Mouse (Mus musculus) midbrain, embryonic 15.5 days (tissue): ENCODE results near the gene Spag9. TPM values are rescaled to one million over a fixed set of nuclear protein-coding genes. Genes with fewer than 3 reads are reported as not detected.

Experiments used
- ATAC-seq: fragments of 200-750 bp; cut with Nextera tagmentation; replicated peaks from 2 replicates; pipeline ENCODE4 v1.8.0; 2017; ENCODE audit warnings: moderate TSS enrichment
- H3K27ac ChIP-seq: fragments of 300-500 bp; sonication (generic); 2 replicates; pipeline ENCODE4 v1.5.1; 2015; ENCODE audit warnings: mild to moderate bottlenecking, inconsistent platforms
- H3K27me3 ChIP-seq: fragments of 300-500 bp; sonication (generic); replicated peaks from 2 replicates; pipeline ENCODE4 v1.6.1; 2015; ENCODE audit warnings: inconsistent platforms
- H3K36me3 ChIP-seq: fragments of 300-500 bp; sonication (generic); replicated peaks from 2 replicates; pipeline ENCODE4 v1.6.1; 2015; ENCODE audit warnings: inconsistent platforms
- H3K4me1 ChIP-seq: fragments of 300-500 bp; sonication (generic); 2 replicates; pipeline ENCODE4 v1.6.1; 2015; ENCODE audit warnings: inconsistent platforms
- H3K4me2 ChIP-seq: fragments of 300-500 bp; sonication (generic); 2 replicates; pipeline ENCODE4 v1.6.1; 2015; ENCODE audit warnings: inconsistent platforms, mild to moderate bottlenecking, moderate library complexity
- H3K4me3 ChIP-seq: fragments of 300-500 bp; sonication (generic); 2 replicates; pipeline ENCODE4 v1.5.1; 2015; ENCODE audit warnings: mild to moderate bottlenecking, inconsistent platforms
- H3K9ac ChIP-seq: fragments of 300-500 bp; sonication (generic); 2 replicates; pipeline ENCODE4 v1.6.1; 2015; ENCODE audit warnings: mild to moderate bottlenecking, inconsistent platforms
- H3K9me3 ChIP-seq: fragments of 300-500 bp; sonication (generic); 2 replicates; pipeline ENCODE4 v1.6.1; 2016; ENCODE audit warnings: inconsistent platforms
- WGBS: fragments of 180-500 bp; shearing (Covaris S2); methylation state at CpG from one replicate; pipeline ENCODE4 v1.1.7; 2015; ENCODE audit warnings: mixed read lengths; 5-methylcytosine and 5-hydroxymethylcytosine counted together
- polyA plus RNA-seq: library from polyadenylated mRNA; unstranded; fragments of >200 nt; fragmentation: Nextera tagmentation; extraction: Ambion mirVana; gene quantifications from 2 replicates; pipeline ENCODE4 v1.2.1, GENCODE M21; 2015

Gene Spag9
- polyA plus RNA-seq, 1 experiment from 2014 or later: 88.9 TPM

DNA sequence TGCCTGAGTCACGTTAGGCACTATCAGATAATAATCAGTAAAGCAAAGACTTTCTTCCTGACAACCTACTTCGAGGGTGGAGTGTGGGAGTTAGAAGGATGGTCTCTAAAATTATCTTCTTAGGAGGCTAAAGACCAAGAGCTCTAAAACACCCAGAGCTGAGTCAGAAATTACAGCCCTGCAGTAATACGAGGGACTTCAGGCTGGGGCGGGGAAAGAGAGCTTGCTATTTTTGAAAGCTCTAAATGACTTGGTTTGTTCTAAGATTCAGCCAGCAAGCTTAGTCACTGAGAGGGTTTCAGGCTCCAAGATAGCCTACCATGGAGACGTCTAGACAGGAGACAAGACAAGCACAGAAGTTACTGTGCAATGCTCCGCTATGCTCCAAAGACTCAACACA is 30.5 kb upstream of the Spag9 start:
- Histone ChIP-seq H3K4me3 (no peak overlapping the region), H3K9me3 (no peaks in the 10 kb centered on the region), H3K4me2 (no peak overlapping the region), H3K4me1 (peaks cover 23% of the 10 kb centered on the region), H3K36me3 (peaks cover 45% of the 10 kb centered on the region), H3K27ac (no peak overlapping the region), H3K27me3 (no peaks in the 10 kb centered on the region), H3K9ac (no peak overlapping the region)
- 95% methylated on average over 6 of the region's 6 CpGs for WGBS
- ATAC-seq: no peak

DNA sequence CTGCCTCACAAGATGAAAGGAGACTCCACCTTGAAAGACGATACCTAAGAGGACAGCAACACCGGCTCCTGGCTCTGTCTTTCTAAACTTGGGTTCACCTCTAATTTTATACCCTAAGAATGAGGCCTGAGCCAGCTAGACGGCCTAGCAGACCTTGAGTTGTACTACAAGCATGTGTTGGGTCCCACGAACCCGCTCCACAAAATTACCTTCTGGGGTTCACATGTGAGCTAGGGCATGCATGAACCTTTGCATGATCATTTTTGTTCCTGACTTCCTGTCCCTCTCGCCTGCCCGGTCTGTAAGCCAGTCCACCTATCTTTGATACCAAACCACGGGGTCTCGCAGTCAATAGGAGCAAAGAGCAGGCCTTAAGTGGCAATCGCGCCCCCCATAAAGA is 28.5 kb upstream of the Spag9 start:
- 4% methylated on average over 11 of the region's 11 CpGs for WGBS

GRCm38 (mm10) chr11:93968005-93968847 is 27.7 kb upstream of the Spag9 start, which contains the start of the genes Gm20390 and Nme1:
Gene Gm20390, minus strand, starts transcription at chr11:93968293.
Gene Nme1, minus strand, starts transcription at chr11:93968521.
- peaks cover 20% of the 10 kb centered on the region for H3K36me3 ChIP-seq
- peak within 1 kb of the TSS; percentile 62 for H3K9ac ChIP-seq
- H3K4me1 ChIP-seq: peaks cover 23% of the 10 kb centered on the region
- ATAC-seq: peak; percentile 96
- peak within 1 kb of the TSS; percentile 61 for H3K4me3 ChIP-seq
- no peaks in the 10 kb centered on the region for H3K27me3 ChIP-seq
- H3K27ac ChIP-seq: peak within 1 kb of the TSS; percentile 82
- WGBS: under 1% methylated on average over 40 of the region's 40 CpGs
- H3K9me3 ChIP-seq: no peaks in the 10 kb centered on the region
- H3K4me2 ChIP-seq: peak within 1 kb of the TSS; percentile 69

More for the DNA sequence above, 28.5 kb upstream of the Spag9 start:
- H3K4me1 ChIP-seq: peaks cover 23% of the 10 kb centered on the region
- peak; percentile 4; the same call in 1 of the 2 replicates for ATAC-seq
- peak overlapping the region; percentile 69 for H3K4me2 ChIP-seq
- H3K27me3 ChIP-seq: no peaks in the 10 kb centered on the region
- H3K9me3 ChIP-seq: no peaks in the 10 kb centered on the region
- H3K27ac ChIP-seq: peak overlapping the region; percentile 82
- H3K9ac ChIP-seq: peak overlapping the region; percentile 62
- peak overlapping the region; percentile 61 for H3K4me3 ChIP-seq
- peaks cover 28% of the 10 kb centered on the region for H3K36me3 ChIP-seq

- Histone ChIP-seq H3K4me1 (peaks cover 23% of the 10 kb centered on the region), H3K9ac (peak overlapping the region; percentile 5; the same call in 1 of the 2 replicates), H3K27me3 (no peaks in the 10 kb centered on the region), H3K27ac (peak overlapping the region; percentile 71), H3K4me3 (peak overlapping the region; percentile 61), H3K4me2 (peak overlapping the region; percentile 39), H3K36me3 (peaks cover 15% of the 10 kb centered on the region), H3K9me3 (no peaks in the 10 kb centered on the region)
- 44% methylated on average over 6 of the region's 6 CpGs for WGBS
- peak; percentile 24; the same call in 1 of the 2 replicates for ATAC-seq
Measured at GRCm38 (mm10) chr11:93968848-93969128, 27.1 kb upstream of the Spag9 start.

DNA sequence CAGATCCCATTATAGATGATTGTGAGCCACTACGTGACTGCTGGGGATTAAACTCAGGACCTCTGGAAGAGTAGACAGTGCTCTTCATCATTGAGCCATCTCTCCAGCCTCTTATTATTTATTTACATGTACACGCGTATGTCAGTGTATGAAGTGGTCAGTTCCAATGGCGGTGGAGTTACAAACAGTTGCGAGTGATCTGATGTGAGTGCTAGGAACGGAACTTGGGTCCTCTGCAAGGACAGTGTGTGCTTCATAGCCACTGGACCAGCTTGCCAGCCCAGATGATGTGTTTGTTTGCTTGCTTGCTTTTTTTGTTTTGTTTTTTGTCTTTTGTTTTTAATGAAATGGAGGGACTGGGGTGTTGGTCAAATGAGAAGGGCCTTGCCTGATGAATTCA is 26.7 kb upstream of the Spag9 start:
- WGBS: 93% methylated on average over 6 of the region's 6 CpGs
- no peak overlapping the region for H3K4me2 ChIP-seq
- no peaks in the 10 kb centered on the region for H3K9me3 ChIP-seq
- H3K9ac ChIP-seq: 0 out of 2 replicates have a peak overlapping the region, but pooled peaks have one; percentile 5
- no peaks in the 10 kb centered on the region for H3K27me3 ChIP-seq
- H3K4me1 ChIP-seq: peaks cover 21% of the 10 kb centered on the region
- no peak overlapping the region for H3K4me3 ChIP-seq
- 0 out of 2 replicates have a peak overlapping the region, but pooled peaks have one; percentile 71 for H3K27ac ChIP-seq
- H3K36me3 ChIP-seq: peaks cover 11% of the 10 kb centered on the region
- ATAC-seq: no peak

GRCm38 (mm10) chr11:93969799-93970198 is 26.1 kb upstream of the Spag9 start:
- Histone ChIP-seq H3K9me3 (no peaks in the 10 kb centered on the region), H3K27ac (no peak overlapping the region), H3K4me2 (no peak overlapping the region), H3K9ac (no peak overlapping the region), H3K4me3 (no peak overlapping the region), H3K4me1 (peaks cover 20% of the 10 kb centered on the region), H3K36me3 (peaks cover 5% of the 10 kb centered on the region), H3K27me3 (no peaks in the 10 kb centered on the region)
- WGBS: 58% methylated on average over 1 of the region's 1 CpGs
- no peak for ATAC-seq

DNA sequence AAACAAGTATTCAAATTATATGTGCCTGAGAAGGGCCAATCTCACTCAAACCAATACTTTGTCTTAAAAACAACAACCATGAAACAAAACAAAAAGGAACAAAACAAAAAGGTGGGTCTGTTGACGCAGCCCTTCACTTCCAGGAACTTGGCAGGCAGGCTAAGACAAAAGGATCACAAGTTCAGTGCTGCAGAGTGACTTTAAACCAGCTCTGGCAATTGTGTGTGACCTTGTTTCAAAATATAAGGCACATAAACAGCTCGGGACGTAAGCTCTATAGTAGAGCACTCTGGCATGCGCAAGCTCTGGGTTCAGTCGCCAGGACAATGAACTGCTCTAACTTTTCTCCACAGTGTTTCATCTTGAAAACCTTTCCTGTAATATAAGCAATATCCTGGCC is 22.9 kb upstream of the Spag9 start:
- no peak overlapping the region for H3K27ac ChIP-seq
- no peak overlapping the region for H3K9ac ChIP-seq
- H3K27me3 ChIP-seq: no peaks in the 10 kb centered on the region
- no peak overlapping the region for H3K4me3 ChIP-seq
- peaks cover 10% of the 10 kb centered on the region for H3K4me1 ChIP-seq
- H3K4me2 ChIP-seq: no peak overlapping the region
- 90% methylated on average over 5 of the region's 5 CpGs for WGBS
- no peaks in the 10 kb centered on the region for H3K9me3 ChIP-seq
- no peaks in the 10 kb centered on the region for H3K36me3 ChIP-seq
- ATAC-seq: no peak

GRCm38 (mm10) chr11:93979502-93980049 is 16.3 kb upstream of the Spag9 start:
- no peaks in the 10 kb centered on the region for H3K4me1 ChIP-seq
- WGBS: 68% methylated on average over 6 of the region's 6 CpGs
- no peak overlapping the region for H3K4me2 ChIP-seq
- no peaks in the 10 kb centered on the region for H3K9me3 ChIP-seq
- no peaks in the 10 kb centered on the region for H3K27me3 ChIP-seq
- no peak overlapping the region for H3K9ac ChIP-seq
- no peak overlapping the region for H3K27ac ChIP-seq
- no peak overlapping the region for H3K4me3 ChIP-seq
- H3K36me3 ChIP-seq: no peaks in the 10 kb centered on the region
- ATAC-seq: no peak

- no peaks in the 10 kb centered on the region for H3K4me1 ChIP-seq
- H3K4me2 ChIP-seq: no peak overlapping the region
- H3K36me3 ChIP-seq: no peaks in the 10 kb centered on the region
- no peak for ATAC-seq
- H3K9ac ChIP-seq: no peak overlapping the region
- no peak overlapping the region for H3K27ac ChIP-seq
- no peaks in the 10 kb centered on the region for H3K27me3 ChIP-seq
- WGBS: 93% methylated on average over 3 of the region's 3 CpGs
- H3K4me3 ChIP-seq: no peak overlapping the region
- no peaks in the 10 kb centered on the region for H3K9me3 ChIP-seq
Measured at GRCm38 (mm10) chr11:93984619-93985018, 11.3 kb upstream of the Spag9 start.

DNA sequence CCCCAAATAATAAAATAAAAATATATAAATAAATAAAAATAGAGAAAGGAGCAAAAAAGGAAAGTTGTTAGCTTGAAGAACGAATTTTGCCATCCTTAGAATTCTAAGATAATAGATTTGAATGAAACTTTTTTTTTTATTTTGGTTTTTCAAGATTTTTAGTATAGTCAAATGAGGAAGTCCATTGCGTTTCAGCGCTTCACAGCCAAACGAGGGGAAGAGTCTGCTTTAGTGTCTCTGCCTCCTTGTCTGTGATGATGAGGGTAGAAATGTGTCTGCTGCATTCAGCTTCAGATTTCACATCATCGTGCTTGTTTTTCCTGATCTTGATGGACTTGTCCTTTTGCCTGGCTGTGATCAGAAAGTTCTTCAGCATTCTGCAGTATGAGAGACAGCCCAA is 10.6 kb upstream of the Spag9 start:
- no peaks in the 10 kb centered on the region for H3K4me1 ChIP-seq
- H3K27me3 ChIP-seq: no peaks in the 10 kb centered on the region
- H3K4me3 ChIP-seq: no peak overlapping the region
- ATAC-seq: no peak
- WGBS: 84% methylated on average over 5 of the region's 5 CpGs
- H3K4me2 ChIP-seq: no peak overlapping the region
- no peak overlapping the region for H3K9ac ChIP-seq
- H3K27ac ChIP-seq: no peak overlapping the region
- no peaks in the 10 kb centered on the region for H3K36me3 ChIP-seq
- H3K9me3 ChIP-seq: no peaks in the 10 kb centered on the region

DNA sequence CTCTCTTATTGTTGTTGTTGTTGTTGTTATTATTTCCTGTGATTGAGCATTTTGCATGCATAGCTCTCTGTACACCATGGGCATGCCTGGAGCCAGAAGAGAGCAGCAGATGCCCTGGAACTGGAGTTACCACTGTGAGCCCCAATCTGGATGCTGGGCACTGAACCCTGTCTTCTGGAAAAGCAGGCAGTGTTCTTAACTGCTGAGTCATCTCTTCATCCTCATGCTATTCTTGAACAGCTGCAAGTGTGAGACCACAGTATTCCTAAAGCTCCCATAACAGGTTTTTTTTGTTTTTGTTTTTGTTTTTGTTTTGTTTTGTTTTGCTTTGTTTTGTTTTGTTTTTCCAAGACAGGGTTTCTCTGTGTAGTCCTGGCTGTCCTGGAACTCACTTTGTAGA is 9.6 kb upstream of the Spag9 start:
- no peaks in the 10 kb centered on the region for H3K9me3 ChIP-seq
- no peak overlapping the region for H3K4me2 ChIP-seq

DNA sequence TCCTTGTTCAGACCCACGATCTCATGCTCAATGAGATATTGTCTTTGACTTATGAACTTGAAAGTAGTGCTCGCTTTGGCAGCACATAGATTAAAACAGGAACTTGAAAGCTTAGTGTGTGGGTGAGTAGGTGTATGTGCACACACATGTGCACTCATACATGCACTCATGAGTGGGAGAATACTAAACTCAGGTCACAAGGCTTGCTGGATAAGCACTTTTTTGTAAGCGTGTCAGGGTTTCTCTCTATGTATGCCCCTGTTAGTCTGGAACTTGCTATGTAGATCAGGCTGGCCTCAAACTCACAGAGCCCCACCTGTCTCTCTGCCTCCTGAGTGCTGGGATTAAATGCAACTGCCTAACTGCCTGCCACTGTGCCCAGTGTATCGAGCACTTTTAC is 8.9 kb upstream of the Spag9 start:
- Histone ChIP-seq H3K9ac (no peak overlapping the region), H3K9me3 (no peaks in the 10 kb centered on the region), H3K4me2 (no peak overlapping the region), H3K4me1 (no peaks in the 10 kb centered on the region), H3K27ac (no peak overlapping the region), H3K27me3 (no peaks in the 10 kb centered on the region), H3K36me3 (no peaks in the 10 kb centered on the region), H3K4me3 (no peak overlapping the region)
- WGBS: 79% methylated on average over 4 of the region's 4 CpGs
- no peak for ATAC-seq

More for the DNA sequence above, 9.6 kb upstream of the Spag9 start:
- no peaks in the 10 kb centered on the region for H3K27me3 ChIP-seq
- no peaks in the 10 kb centered on the region for H3K36me3 ChIP-seq
- H3K4me1 ChIP-seq: no peaks in the 10 kb centered on the region
- ATAC-seq: no peak
- H3K4me3 ChIP-seq: no peak overlapping the region
- no peak overlapping the region for H3K9ac ChIP-seq
- no peak overlapping the region for H3K27ac ChIP-seq
